Mouse (Mus musculus) forebrain, postnatal 0 days (tissue): ENCODE data around the gene Fmnl3. TPM values are rescaled to one million over a fixed set of nuclear protein-coding genes. Genes with fewer than 3 reads are reported as not detected.

ENCODE experiments used
- ATAC-seq: fragments of 200-750 bp; cut with Nextera tagmentation; 2 replicates; pipeline ENCODE4 v1.8.0; 2017; ENCODE audit warnings: mild to moderate bottlenecking, moderate library complexity
- DNase-seq: peaks from one replicate; pipeline ENCODE4 v3.0.0-alpha.2; 2015
- H3K27ac ChIP-seq: fragments of 300-500 bp; sonication (generic); 2 replicates; pipeline ENCODE4 v1.5.1; 2014; ENCODE audit warnings: low read depth, mild to moderate bottlenecking, antibody characterized with exemption, low read length, moderate library complexity, mixed read lengths
- H3K27me3 ChIP-seq: fragments of 300-500 bp; sonication (generic); 2 replicates; pipeline ENCODE4 v1.6.1; 2014; ENCODE audit warnings: mild to moderate bottlenecking, low read length, mixed read lengths; ENCODE audit not compliant: insufficient read depth
- H3K36me3 ChIP-seq: fragments of 300-500 bp; sonication (generic); 2 replicates; pipeline ENCODE4 v1.6.1; 2014; ENCODE audit warnings: mild to moderate bottlenecking, moderate library complexity; ENCODE audit not compliant: insufficient read depth
- H3K4me1 ChIP-seq: fragments of 300-500 bp; sonication (generic); 2 replicates; pipeline ENCODE4 v1.6.1; 2014; ENCODE audit warnings: antibody characterized with exemption; ENCODE audit not compliant: insufficient read depth
- H3K4me2 ChIP-seq: fragments of 300-500 bp; sonication (generic); 2 replicates; pipeline ENCODE4 v1.6.1; 2014; ENCODE audit warnings: low read depth, mild to moderate bottlenecking, moderate library complexity
- H3K4me3 ChIP-seq: fragments of 300-500 bp; sonication (generic); 2 replicates; pipeline ENCODE4 v1.5.1; 2014; ENCODE audit warnings: low read depth, low read length, mixed read lengths
- H3K9ac ChIP-seq: fragments of 300-500 bp; sonication (generic); 2 replicates; pipeline ENCODE4 v1.6.1; 2014; ENCODE audit warnings: mild to moderate bottlenecking
- H3K9me3 ChIP-seq: fragments of 300-500 bp; sonication (generic); 2 replicates; pipeline ENCODE4 v1.6.1; 2016; ENCODE audit warnings: low read length
- CTCF ChIP-seq: sonication (generic); IDR thresholded peaks from 2 replicates; pipeline ENCODE4 v1.5.1; 2016; ENCODE audit warnings: antibody characterized with exemption, control low read depth, low read depth
- WGBS: fragments of 180-500 bp; shearing (Covaris S2); extraction: QIAGEN DNeasy Blood & Tissue Kit; methylation state at CpG from one replicate; pipeline ENCODE4 v1.1.7; 2014; 5-methylcytosine and 5-hydroxymethylcytosine counted together
- polyA plus RNA-seq: library from polyadenylated mRNA; unstranded; fragments of >200 nt; fragmentation: Nextera tagmentation; extraction: Ambion mirVana; gene quantifications from 2 replicates; pipeline ENCODE4 v1.2.1, GENCODE M21; 2015
- total RNA-seq: library from RNA; depleted of rRNA; stranded (reverse); fragments of >200 nt; gene quantifications from 2 replicates; pipeline ENCODE4 v1.2.3, GENCODE M21; 2014; rRNA removed

Gene Fmnl3
- total and polyA plus RNA-seq, 2 experiments from 2014 or later, result 8.6 to 14.2 TPM

DNA sequence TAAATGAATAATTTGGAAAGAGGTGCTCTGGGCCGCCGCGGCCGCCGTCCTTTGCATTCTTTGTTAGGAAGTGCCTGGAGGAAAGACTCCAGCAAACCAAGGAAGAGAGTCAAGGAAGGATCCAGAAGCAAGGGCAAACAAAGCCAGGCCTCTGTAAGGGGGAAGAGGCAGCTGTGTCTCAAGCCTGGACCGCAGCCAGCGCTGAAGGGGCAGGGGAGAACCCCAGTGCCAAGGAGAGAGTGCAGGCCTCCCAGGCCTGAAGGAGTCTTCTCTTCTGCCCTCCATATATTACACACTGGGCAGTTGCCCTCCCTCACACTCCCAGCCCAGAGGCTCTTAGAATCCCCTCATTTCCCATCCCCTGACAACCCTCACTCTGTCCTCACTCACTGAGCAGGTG is 92.0 kb downstream of the Fmnl3 start:
- WGBS, result 84% methylated on average over 7 of the region's 7 CpGs
- H3K36me3 ChIP-seq, result no peaks in the 10 kb centered on the region
- H3K9me3 ChIP-seq, result no peaks in the 10 kb centered on the region
- H3K4me3 ChIP-seq, result no peak overlapping the region
- no peak for TF ChIP-seq CTCF
- no peak overlapping the region for H3K9ac ChIP-seq
- no peak overlapping the region for H3K4me2 ChIP-seq
- DNase-seq (peak; percentile 8), ATAC-seq (no peak)
- no peaks in the 10 kb centered on the region for H3K4me1 ChIP-seq
- no peaks in the 10 kb centered on the region for H3K27me3 ChIP-seq
- no peak overlapping the region for H3K27ac ChIP-seq

DNA sequence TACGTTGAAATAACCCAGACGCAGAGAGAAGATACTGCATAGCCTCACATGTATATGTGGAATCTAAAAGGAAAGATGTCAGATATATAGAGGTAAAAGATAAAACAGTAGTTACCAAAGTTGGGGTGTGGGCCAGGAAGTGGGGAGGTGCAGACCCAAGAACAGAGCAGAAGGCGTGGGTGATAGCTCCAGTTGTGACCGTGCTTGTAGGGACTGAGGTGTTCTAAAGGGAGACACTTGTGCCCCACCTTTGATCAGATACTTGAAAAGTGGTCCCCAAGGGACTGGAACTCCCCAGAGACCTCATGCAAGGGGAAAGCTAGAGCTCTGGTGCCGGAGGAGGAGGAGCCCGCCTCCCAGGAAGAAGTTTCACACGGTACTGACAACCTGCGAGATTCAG is 94.2 kb downstream of the Fmnl3 start:
- WGBS, result 83% methylated on average over 8 of the region's 8 CpGs
- H3K9ac ChIP-seq, result no peak overlapping the region
- H3K27ac ChIP-seq, result no peak overlapping the region
- no peak overlapping the region for H3K4me3 ChIP-seq
- ATAC-seq, result no peak
- no peaks in the 10 kb centered on the region for H3K4me1 ChIP-seq
- no peaks in the 10 kb centered on the region for H3K9me3 ChIP-seq
- TF ChIP-seq CTCF, result no peak
- DNase-seq, result no peak
- H3K27me3 ChIP-seq, result no peaks in the 10 kb centered on the region
- no peak overlapping the region for H3K4me2 ChIP-seq
- no peaks in the 10 kb centered on the region for H3K36me3 ChIP-seq

Other genes with a start within 250 kb of the Fmnl3 start
- gene Spats2, start 244.6 kb downstream of the Fmnl3 start, total RNA-seq, result 28.9 and 29.6 TPM in 2 replicates
- 21.8 and 24.4 TPM in 2 replicates for gene Spats2, start 244.6 kb downstream of the Fmnl3 start, polyA plus RNA-seq
- gene Kcnh3, start 145.6 kb downstream of the Fmnl3 start, total RNA-seq, result 22.9 and 435 TPM in 2 replicates
- gene Kcnh3, start 145.6 kb downstream of the Fmnl3 start, polyA plus RNA-seq, result 7.7 and 8.2 TPM in 2 replicates
- gene Mcrs1, start 118.5 kb downstream of the Fmnl3 start, total RNA-seq, result 231 and 250 TPM in 2 replicates
- gene Mcrs1, start 118.5 kb downstream of the Fmnl3 start, polyA plus RNA-seq, result 242 and 258 TPM in 2 replicates
- gene Prpf40b, start 75.4 kb downstream of the Fmnl3 start, total RNA-seq, result 110 and 116 TPM in 2 replicates
- gene Prpf40b, start 75.4 kb downstream of the Fmnl3 start, polyA plus RNA-seq, result 69.1 and 89.7 TPM in 2 replicates
- 0.52 and 1.5 TPM in 2 replicates for gene Fam186b, start 74.6 kb downstream of the Fmnl3 start, total RNA-seq
- 0.58 and 0.85 TPM in 2 replicates for gene Fam186b, start 74.6 kb downstream of the Fmnl3 start, polyA plus RNA-seq
- gene Tmbim6, start 22.4 kb upstream of the Fmnl3 start, total RNA-seq, result 203 and 234 TPM in 2 replicates
- 269 and 312 TPM in 2 replicates for gene Tmbim6, start 22.4 kb upstream of the Fmnl3 start, polyA plus RNA-seq
- gene Nckap5l, start 87.3 kb upstream of the Fmnl3 start, total RNA-seq, result 12.3 and 17.6 TPM in 2 replicates
- gene Nckap5l, start 87.3 kb upstream of the Fmnl3 start, polyA plus RNA-seq, result 7.9 and 10.3 TPM in 2 replicates
- gene Bcdin3d, start 104.2 kb upstream of the Fmnl3 start, total RNA-seq, result 12.1 and 17.5 TPM in 2 replicates
- gene Bcdin3d, start 104.2 kb upstream of the Fmnl3 start, polyA plus RNA-seq, result 12.8 and 15.7 TPM in 2 replicates
- 19.2 and 25.6 TPM in 2 replicates for gene Faim2, start 157.7 kb upstream of the Fmnl3 start, total RNA-seq
- gene Faim2, start 157.7 kb upstream of the Fmnl3 start, polyA plus RNA-seq, result 44.6 and 57.4 TPM in 2 replicates
- not detected in 2 replicates for gene Aqp2, start 208.6 kb upstream of the Fmnl3 start, total RNA-seq
- not detected in 2 replicates for gene Aqp2, start 208.6 kb upstream of the Fmnl3 start, polyA plus RNA-seq
- 0.46 and 0.76 TPM in 2 replicates for gene Aqp5, start 220.3 kb upstream of the Fmnl3 start, total RNA-seq
- 0.59 and 0.64 TPM in 2 replicates for gene Aqp5, start 220.3 kb upstream of the Fmnl3 start, polyA plus RNA-seq
- gene Aqp6, start 230.9 kb upstream of the Fmnl3 start, total RNA-seq, result not detected in 2 replicates
- 0.06 TPM in 1 of 2 replicates, not detected in the other for gene Aqp6, start 230.9 kb upstream of the Fmnl3 start, polyA plus RNA-seq